Mouse (Mus musculus) G1E (cell line): ENCODE measurements at regions not wholly inside any gene's neighbourhood (a gene's known extent, or its start where the extent isn't known, plus 50 kb on each side); places are given as distances from the start of the nearest gene placed in this dataset.

Experiments used
- ATAC-seq: 2 replicates; pipeline ENCODE4 v1.8.0; 2016; ENCODE audit warnings: mild to moderate bottlenecking; ENCODE audit not compliant: insufficient number of reproducible peaks, poor library complexity, low FRiP score, severe bottlenecking; ENCODE audit errors: extremely low read depth
- DNase-seq: peaks from one replicate; pipeline ENCODE4 v3.0.0; 2012; ENCODE audit warnings: low spot score
- H3K27me3 ChIP-seq: 2 replicates; pipeline ENCODE4 v1.6.1; 2012; ENCODE audit warnings: mild to moderate bottlenecking, low read length, inconsistent platforms; ENCODE audit not compliant: insufficient read depth
- H3K36me3 ChIP-seq: replicated peaks from 2 replicates; pipeline ENCODE3; 2012; ENCODE audit warnings: mild to moderate bottlenecking, inconsistent platforms
- H3K4me1 ChIP-seq: 2 replicates; pipeline ENCODE4 v1.6.1; 2012; ENCODE audit warnings: low read depth, low read length, inconsistent platforms, mixed read lengths; ENCODE audit not compliant: insufficient read depth
- H3K4me3 ChIP-seq: 2 replicates; pipeline ENCODE4 v1.5.1; 2012; ENCODE audit warnings: low read depth, mild to moderate bottlenecking, inconsistent platforms, low read length, moderate library complexity, mixed read lengths
- H3K9me3 ChIP-seq: replicated peaks from 2 replicates; pipeline ENCODE4 v1.6.1; 2012; ENCODE audit warnings: inconsistent platforms
- CTCF ChIP-seq: IDR thresholded peaks from 2 replicates; pipeline ENCODE4 v1.5.1; 2012; ENCODE audit warnings: low read depth, low read length, inconsistent platforms, mixed read lengths
- GATA1 ChIP-seq: IDR thresholded peaks from 2 replicates; pipeline ENCODE4 v1.6.1; 2012; ENCODE audit warnings: borderline replicate concordance, low read length, inconsistent platforms, mixed read lengths
- GATA2 ChIP-seq: IDR thresholded peaks from 2 replicates; pipeline ENCODE4 v1.6.1; 2012; ENCODE audit warnings: low read depth, low read length, inconsistent platforms, borderline replicate concordance
- POLR2AphosphoS5 ChIP-seq: IDR thresholded peaks from 2 replicates; pipeline ENCODE4 v1.6.1; 2012; ENCODE audit warnings: low read depth, low read length, inconsistent platforms; ENCODE audit not compliant: insufficient replicate concordance
- TAL1 ChIP-seq: conservative IDR thresholded peaks from 2 replicates; pipeline ENCODE4 v1.6.1; 2012; ENCODE audit warnings: low read depth, low read length, inconsistent platforms, mixed read lengths

- DNase-seq (no peak), ATAC-seq (no peak)
- H3K27me3 ChIP-seq: no peaks in the 10 kb centered on the region
These were observed 104.0 kb upstream of the Pcbd1 start for GRCm38 (mm10) chr10:60985109-60985576.

GRCm38 (mm10) chr10:60981770-60982169, 107.4 kb upstream of the Pcbd1 start:
- no peak for DNase-seq
- TF ChIP-seq POLR2AphosphoS5 (no peak), TAL1 (no peak), GATA2 (no peak), CTCF (no peak), GATA1 (no peak)
- peaks cover 52% of the 10 kb centered on the region for H3K9me3 ChIP-seq
- no peaks in the 10 kb centered on the region for H3K36me3 ChIP-seq
- no peaks in the 10 kb centered on the region for H3K27me3 ChIP-seq
- H3K4me1 ChIP-seq: no peaks in the 10 kb centered on the region
- no peak overlapping the region for H3K4me3 ChIP-seq
- no peak for ATAC-seq

More at GRCm38 (mm10) chr10:60985109-60985576, 104.0 kb upstream of the Pcbd1 start:
- no peak for TF ChIP-seq GATA2
- TF ChIP-seq CTCF: no peak
- TF ChIP-seq TAL1: no peak
- no peak for TF ChIP-seq GATA1
- no peak for TF ChIP-seq POLR2AphosphoS5
- no peaks in the 10 kb centered on the region for H3K36me3 ChIP-seq
- H3K9me3 ChIP-seq: peaks cover 49% of the 10 kb centered on the region
- H3K4me3 ChIP-seq: no peak overlapping the region
- no peaks in the 10 kb centered on the region for H3K4me1 ChIP-seq

- TF ChIP-seq GATA1: no peak
- no peak for TF ChIP-seq GATA2
- TF ChIP-seq TAL1: no peak
- no peak for TF ChIP-seq CTCF
- TF ChIP-seq POLR2AphosphoS5: no peak
- H3K4me3 ChIP-seq: no peak overlapping the region
- no peak for ATAC-seq
These were observed 115.5 kb upstream of the Pcbd1 start for GRCm38 (mm10) chr10:60973615-60974014.

GRCm38 (mm10) chr10:60964843-60965242, 124.3 kb upstream of the Pcbd1 start:
- ATAC-seq (no peak), DNase-seq (no peak)
- Histone ChIP-seq H3K9me3 (peaks cover 69% of the 10 kb centered on the region), H3K4me3 (no peak overlapping the region), H3K27me3 (no peaks in the 10 kb centered on the region), H3K4me1 (no peaks in the 10 kb centered on the region), H3K36me3 (no peaks in the 10 kb centered on the region)
- TF ChIP-seq CTCF (no peak), GATA2 (no peak), POLR2AphosphoS5 (no peak), GATA1 (no peak), TAL1 (no peak)

More at GRCm38 (mm10) chr10:60973615-60974014, 115.5 kb upstream of the Pcbd1 start:
- no peaks in the 10 kb centered on the region for H3K36me3 ChIP-seq
- H3K27me3 ChIP-seq: no peaks in the 10 kb centered on the region
- H3K4me1 ChIP-seq: no peaks in the 10 kb centered on the region
- no peak for DNase-seq
- peaks cover 13% of the 10 kb centered on the region for H3K9me3 ChIP-seq

GRCm38 (mm10) chr10:60957820-60958233, 126.4 kb upstream of the Unc5b start:
- Histone ChIP-seq H3K4me3 (no peak overlapping the region), H3K4me1 (no peaks in the 10 kb centered on the region), H3K27me3 (no peaks in the 10 kb centered on the region), H3K9me3 (peaks cover 74% of the 10 kb centered on the region), H3K36me3 (no peaks in the 10 kb centered on the region)
- DNase-seq: no peak
- TF ChIP-seq CTCF: no peak
- TF ChIP-seq POLR2AphosphoS5: no peak
- TF ChIP-seq GATA2: no peak
- TF ChIP-seq GATA1: no peak
- TF ChIP-seq TAL1: no peak
- ATAC-seq: no peak

GRCm38 (mm10) chr10:60955467-60955866, 124.1 kb upstream of the Unc5b start:
- no peaks in the 10 kb centered on the region for H3K27me3 ChIP-seq
- ATAC-seq: no peak

More at GRCm38 (mm10) chr10:60955467-60955866, 124.1 kb upstream of the Unc5b start:
- Histone ChIP-seq H3K4me3 (no peak overlapping the region), H3K4me1 (no peaks in the 10 kb centered on the region), H3K9me3 (peaks cover 60% of the 10 kb centered on the region), H3K36me3 (no peaks in the 10 kb centered on the region)
- DNase-seq: no peak
- TF ChIP-seq POLR2AphosphoS5 (no peak), CTCF (no peak), GATA1 (no peak), TAL1 (no peak), GATA2 (no peak)
